Mouse (Mus musculus) C2C12 (cell line): Measurements from ENCODE around the gene Adgrg2. TPM values are rescaled to one million over a fixed set of nuclear protein-coding genes. Genes with fewer than 3 reads are reported as not detected.

Experiments used
- H3K27me3 ChIP-seq: one replicate; pipeline ENCODE4 v1.6.1; 2011; ENCODE audit not compliant: control insufficient read depth, insufficient read depth, insufficient read length
- H3K36me3 ChIP-seq: one replicate; pipeline ENCODE4 v1.6.1; 2011; ENCODE audit not compliant: control insufficient read depth, insufficient read depth
- H3K4me3 ChIP-seq: one replicate; pipeline ENCODE4 v1.5.1; 2011; ENCODE audit warnings: mild to moderate bottlenecking, control low read depth; ENCODE audit not compliant: poor library complexity, insufficient read depth, severe bottlenecking
- H3K79me2 ChIP-seq: one replicate; pipeline ENCODE4 v1.6.1; 2011; ENCODE audit not compliant: control insufficient read depth, insufficient read depth
- H3K79me3 ChIP-seq: one replicate; pipeline ENCODE4 v1.6.1; 2011; ENCODE audit warnings: low read depth, control low read depth
- H3ac ChIP-seq: one replicate; pipeline ENCODE3; 2011; ENCODE audit warnings: low read depth; ENCODE audit not compliant: control insufficient read depth, insufficient read length
- CEBPB ChIP-seq: IDR thresholded peaks from one replicate; pipeline ENCODE4 v1.6.1; 2011; ENCODE audit warnings: low read depth, mild to moderate bottlenecking, control low read depth, moderate library complexity
- CTCF ChIP-seq: IDR thresholded peaks from one replicate; pipeline ENCODE4 v1.5.1; 2011; ENCODE audit not compliant: control insufficient read depth, insufficient read depth, insufficient read length
- FOSL1 ChIP-seq: IDR thresholded peaks from one replicate; pipeline ENCODE4 v1.8.0; 2011; ENCODE audit warnings: mild to moderate bottlenecking, low read length; ENCODE audit not compliant: poor library complexity, insufficient read depth, severe bottlenecking
- MAX ChIP-seq: IDR thresholded peaks from one replicate; pipeline ENCODE4 v1.6.1; 2011; ENCODE audit warnings: mild to moderate bottlenecking, control low read depth
- MYOD1 ChIP-seq: IDR thresholded peaks from one replicate; pipeline ENCODE4 v1.6.1; 2011; ENCODE audit warnings: low read depth; ENCODE audit not compliant: control insufficient read depth, insufficient read length
- MYOG ChIP-seq: IDR thresholded peaks from one replicate; pipeline ENCODE4 v1.6.1; 2011; ENCODE audit not compliant: control insufficient read depth, insufficient read length; ENCODE audit errors: extremely low read depth
- USF1 ChIP-seq: IDR thresholded peaks from one replicate; pipeline ENCODE4 v1.6.1; 2011; ENCODE audit warnings: low read depth, mild to moderate bottlenecking, control low read depth, moderate library complexity
- polyA plus RNA-seq: library from polyadenylated mRNA; unstranded; fragments of >200 nt; fragmentation: generic; extraction: Trizol; gene quantifications from one replicate; pipeline ENCODE4 v1.2.1, GENCODE M21; 2012; ENCODE audit warnings: missing spikeins

Gene Adgrg2
- polyA plus RNA-seq, 1 experiment: 0.77 TPM

GRCm38 (mm10) chrX:160413881-160414395 lies 23.4 kb downstream of the Adgrg2 start:
- H3K27me3 ChIP-seq: no peaks in the 10 kb centered on the region
- no peaks in the 10 kb centered on the region for H3K79me2 ChIP-seq
- H3ac ChIP-seq: no peak overlapping the region
- H3K79me3 ChIP-seq: no peaks in the 10 kb centered on the region
- no peaks in the 10 kb centered on the region for H3K36me3 ChIP-seq
- H3K4me3 ChIP-seq: no peak overlapping the region
- TF ChIP-seq USF1 (no peak), MYOD1 (no peak), CTCF (no peak), FOSL1 (no peak), MYOG (no peak), CEBPB (no peak), MAX (no peak)

GRCm38 (mm10) chrX:160418397-160418796 lies 27.9 kb downstream of the Adgrg2 start:
- Histone ChIP-seq H3K79me3 (no peaks in the 10 kb centered on the region), H3K36me3 (no peaks in the 10 kb centered on the region), H3K27me3 (no peaks in the 10 kb centered on the region), H3ac (no peak overlapping the region), H3K79me2 (no peaks in the 10 kb centered on the region), H3K4me3 (no peak overlapping the region)
- TF ChIP-seq CTCF (no peak), MAX (no peak), MYOG (no peak), FOSL1 (no peak), CEBPB (no peak)

GRCm38 (mm10) chrX:160423737-160424136 lies 33.2 kb downstream of the Adgrg2 start:
- no peaks in the 10 kb centered on the region for H3K79me2 ChIP-seq
- H3K79me3 ChIP-seq: no peaks in the 10 kb centered on the region
- no peak overlapping the region for H3K4me3 ChIP-seq
- no peaks in the 10 kb centered on the region for H3K27me3 ChIP-seq
- TF ChIP-seq MYOG (no peak), MYOD1 (no peak), USF1 (no peak), CEBPB (no peak)
- no peak overlapping the region for H3ac ChIP-seq
- H3K36me3 ChIP-seq: no peaks in the 10 kb centered on the region

- Histone ChIP-seq H3K79me3 (no peaks in the 10 kb centered on the region), H3K4me3 (no peak overlapping the region), H3K27me3 (no peaks in the 10 kb centered on the region), H3K79me2 (no peaks in the 10 kb centered on the region), H3K36me3 (no peaks in the 10 kb centered on the region), H3ac (no peak overlapping the region)
- no peak for TF ChIP-seq FOSL1
- TF ChIP-seq MYOD1: no peak
- TF ChIP-seq MAX: no peak
- TF ChIP-seq MYOG: no peak
Measured at GRCm38 (mm10) chrX:160426486-160426885, 36.0 kb downstream of the Adgrg2 start.

GRCm38 (mm10) chrX:160426930-160427329 lies 36.4 kb downstream of the Adgrg2 start:
- no peaks in the 10 kb centered on the region for H3K36me3 ChIP-seq
- H3K27me3 ChIP-seq: no peaks in the 10 kb centered on the region
- TF ChIP-seq MYOD1 (no peak), USF1 (no peak), MAX (no peak), MYOG (no peak), FOSL1 (no peak), CTCF (no peak), CEBPB (no peak)
- H3ac ChIP-seq: no peak overlapping the region
- no peak overlapping the region for H3K4me3 ChIP-seq
- H3K79me2 ChIP-seq: no peaks in the 10 kb centered on the region
- no peaks in the 10 kb centered on the region for H3K79me3 ChIP-seq

GRCm38 (mm10) chrX:160432192-160432591 lies 41.7 kb downstream of the Adgrg2 start:
- Histone ChIP-seq H3K27me3 (no peaks in the 10 kb centered on the region), H3K79me2 (no peaks in the 10 kb centered on the region), H3ac (no peak overlapping the region), H3K36me3 (no peaks in the 10 kb centered on the region), H3K79me3 (no peaks in the 10 kb centered on the region), H3K4me3 (no peak overlapping the region)
- TF ChIP-seq FOSL1 (no peak), MAX (no peak), USF1 (no peak), MYOG (no peak), CTCF (no peak), CEBPB (no peak), MYOD1 (no peak)
